Mouse (Mus musculus) large intestine, adult 2 months (tissue): Measurements from ENCODE around the gene Tnik. TPM values are rescaled to one million over a fixed set of nuclear protein-coding genes. Genes with fewer than 3 reads are reported as not detected.

ENCODE experiments used
- DNase-seq: peaks from one replicate; pipeline ENCODE4 v3.0.0-alpha.2; 2012; ENCODE audit warnings: low read depth, low spot score
- WGBS: fragments of 180-500 bp; shearing (Covaris S2); methylation state at CpG from one replicate; pipeline ENCODE4 v1.1.7; 2018; 5-methylcytosine and 5-hydroxymethylcytosine counted together
- polyA plus RNA-seq: library from polyadenylated mRNA; depleted of rRNA; stranded (reverse); fragments of >200 nt; gene quantifications from 2 replicates; pipeline ENCODE4 v1.2.3, GENCODE M21; 2012

Gene Tnik
- polyA plus RNA-seq, 1 experiment, result 4.9 TPM

- 2% methylated on average over 33 of the region's 33 CpGs for WGBS
- peak; percentile 29 for DNase-seq
Measured at GRCm38 (mm10) chr3:28262371-28263001, 528 bp upstream of the Tnik start.

GRCm38 (mm10) chr3:28263948-28264840 lies 1.2 kb downstream of the Tnik start:
- 6% methylated on average over 26 of the region's 26 CpGs for WGBS
- DNase-seq, result peak; percentile 74

GRCm38 (mm10) chr3:28264841-28265150 lies 1.8 kb downstream of the Tnik start:
- 54% methylated on average over 5 of the region's 5 CpGs for WGBS
- DNase-seq, result no peak

- DNase-seq, result peak; percentile 7
- 54% methylated on average over 4 of the region's 4 CpGs for WGBS
Measured at GRCm38 (mm10) chr3:28265183-28265582, 2.2 kb downstream of the Tnik start.

- DNase-seq, result no peak
- WGBS, result 89% methylated on average over 5 of the region's 5 CpGs
Measured at GRCm38 (mm10) chr3:28265656-28266055, 2.6 kb downstream of the Tnik start.

- 96% methylated on average over 7 of the region's 7 CpGs for WGBS
- DNase-seq, result no peak
Measured at GRCm38 (mm10) chr3:28267211-28267610, 4.2 kb downstream of the Tnik start.

GRCm38 (mm10) chr3:28269716-28270115 lies 6.7 kb downstream of the Tnik start:
- 79% methylated on average over 2 of the region's 2 CpGs for WGBS
- no peak for DNase-seq

GRCm38 (mm10) chr3:28271884-28272283 lies 8.9 kb downstream of the Tnik start:
- DNase-seq, result no peak

- DNase-seq, result no peak
- WGBS, result 90% methylated on average over 4 of the region's 4 CpGs
Measured at GRCm38 (mm10) chr3:28274763-28275162, 11.7 kb downstream of the Tnik start.

- 81% methylated on average over 1 of the region's 1 CpGs for WGBS
- DNase-seq, result no peak
Measured at GRCm38 (mm10) chr3:28289693-28290092, 26.7 kb downstream of the Tnik start.

GRCm38 (mm10) chr3:28301378-28301777 lies 38.4 kb downstream of the Tnik start:
- DNase-seq, result no peak
- 79% methylated on average over 4 of the region's 4 CpGs for WGBS

GRCm38 (mm10) chr3:28303915-28304314 lies 40.9 kb downstream of the Tnik start:
- DNase-seq, result peak; percentile 62
- 27% methylated on average over 5 of the region's 5 CpGs for WGBS

GRCm38 (mm10) chr3:28306852-28307251 lies 43.8 kb downstream of the Tnik start:
- WGBS, result 93% methylated on average over 3 of the region's 3 CpGs
- DNase-seq, result no peak

GRCm38 (mm10) chr3:28314438-28314837 lies 51.4 kb downstream of the Tnik start:
- 89% methylated on average over 2 of the region's 2 CpGs for WGBS
- DNase-seq, result no peak

GRCm38 (mm10) chr3:28317339-28317738 lies 54.3 kb downstream of the Tnik start:
- 76% methylated on average over 1 of the region's 1 CpGs for WGBS

GRCm38 (mm10) chr3:28321635-28322034 lies 58.6 kb downstream of the Tnik start:
- WGBS, result 86% methylated on average over 8 of the region's 8 CpGs
- DNase-seq, result no peak

More at GRCm38 (mm10) chr3:28317339-28317738, 54.3 kb downstream of the Tnik start:
- no peak for DNase-seq

- WGBS, result 87% methylated on average over 8 of the region's 8 CpGs
- no peak for DNase-seq
Measured at GRCm38 (mm10) chr3:28325613-28326233, 62.7 kb downstream of the Tnik start.

- DNase-seq, result no peak
- 77% methylated on average over 5 of the region's 5 CpGs for WGBS
Measured at GRCm38 (mm10) chr3:28332316-28332715, 69.3 kb downstream of the Tnik start.

- 72% methylated on average over 6 of the region's 6 CpGs for whole genome bisulfite sequencing
- no peak for DNase-seq
Measured at GRCm38 (mm10) chr3:28333869-28334268, 70.9 kb downstream of the Tnik start.

GRCm38 (mm10) chr3:28334547-28334946 lies 71.5 kb downstream of the Tnik start:
- WGBS, result 84% methylated on average over 1 of the region's 1 CpGs
- no peak for DNase-seq

- WGBS, result 26% methylated on average over 8 of the region's 8 CpGs
- DNase-seq, result no peak
Measured at GRCm38 (mm10) chr3:28340071-28340470, 77.1 kb downstream of the Tnik start.
